Mouse (Mus musculus): ENCODE measurements around the gene Mrpl10. TPM values are rescaled to one million over a fixed set of nuclear protein-coding genes. Genes with fewer than 3 reads are reported as not detected.

The Mrpl10 gene
- total RNA-seq, 2 experiments from 2014 or later = 76.0 to 80.4 TPM

- DNase-seq (ENCODE audit: low spot score in 2 of 2) = no peak
Observed at GRCm38 (mm10) chr11:97066656-97067360, 25.4 kb downstream of the Mrpl10 start.

DNA sequence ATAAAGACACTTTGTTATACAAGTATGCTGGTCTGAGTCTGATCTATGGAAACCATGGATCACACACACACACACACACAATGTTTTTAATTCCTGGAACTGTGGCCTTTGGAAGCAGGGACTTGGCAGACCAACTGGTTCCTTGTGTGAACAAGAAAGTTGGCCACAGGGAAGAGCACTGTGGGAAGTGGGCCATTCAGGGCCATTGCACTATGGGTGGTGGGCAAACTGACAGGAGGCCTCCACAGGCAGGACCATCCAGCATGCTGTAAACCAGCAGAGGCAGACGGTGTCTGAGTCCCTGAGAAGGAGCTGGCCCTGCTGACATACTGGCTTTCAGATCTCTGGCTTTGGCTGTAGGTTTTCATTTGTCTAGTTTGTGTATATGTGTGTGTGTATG is 28.0 kb downstream of the Mrpl10 start:
- no peak for DNase-seq (ENCODE audit: low spot score in 2 of 2)

- DNase-seq (ENCODE audit: low spot score in 2 of 2) = no peak
Observed at GRCm38 (mm10) chr11:97069770-97070169, 28.4 kb downstream of the Mrpl10 start.

DNA sequence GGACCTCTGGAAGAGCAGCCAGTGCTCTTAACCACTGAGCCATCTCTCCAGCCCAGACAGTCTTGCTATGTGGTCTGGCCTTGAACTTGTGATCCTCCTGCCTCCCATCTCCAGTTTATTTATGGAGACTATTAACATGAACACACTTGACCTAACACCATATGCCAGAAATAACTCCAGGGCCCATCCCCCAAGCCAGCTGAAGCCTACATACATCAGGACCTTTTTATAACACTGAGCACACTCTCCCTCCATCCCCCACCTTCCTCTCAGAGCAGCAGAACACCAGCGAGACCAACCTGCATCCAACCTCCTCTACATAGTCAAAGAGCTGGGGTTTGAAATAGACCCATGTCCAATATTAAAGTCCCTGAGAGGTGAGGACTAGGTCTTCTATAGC is 29.8 kb downstream of the Mrpl10 start:
- DNase-seq (ENCODE audit: low spot score in 2 of 2) = no peak

DNA sequence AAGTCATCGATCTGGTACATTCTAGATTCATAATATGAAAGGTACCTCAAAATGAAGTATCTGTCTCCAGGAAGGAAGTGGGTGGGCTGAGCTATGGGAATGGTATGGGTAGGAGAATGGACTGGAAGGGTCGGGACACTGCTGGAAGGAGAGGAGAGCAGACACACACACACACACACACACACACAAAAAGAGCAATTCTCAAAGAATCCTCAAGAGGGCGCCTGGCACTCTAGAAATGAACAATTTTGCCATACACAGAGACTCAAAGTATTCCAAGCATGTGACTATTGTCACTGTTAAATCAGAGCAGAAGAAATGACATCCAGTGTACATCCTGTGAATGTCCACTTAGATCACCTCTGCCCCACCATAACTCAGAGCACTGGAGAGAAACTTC is 31.2 kb downstream of the Mrpl10 start:
- DNase-seq (ENCODE audit: low spot score in 2 of 2) = peak; percentile 40 to 82

DNA sequence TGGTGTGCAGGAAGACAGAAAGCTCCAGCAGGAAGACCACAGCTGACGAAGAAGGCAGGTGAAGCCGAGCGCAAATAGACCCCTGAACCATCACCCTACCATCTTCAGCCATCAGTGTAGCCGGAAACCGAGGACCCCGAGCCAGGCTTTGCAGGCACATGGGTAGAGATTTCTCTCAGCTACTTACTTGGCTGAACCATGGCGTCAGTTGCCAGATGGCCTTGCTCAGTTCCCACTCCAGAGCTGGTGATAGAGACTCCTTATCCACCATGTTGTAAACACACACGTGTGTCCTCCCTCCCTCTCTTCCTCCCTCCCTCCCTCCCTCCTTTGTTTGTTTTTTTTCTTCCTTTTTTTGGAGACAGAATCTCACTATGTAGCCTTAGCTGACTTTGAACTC is 32.9 kb downstream of the Mrpl10 start:
- DNase-seq (ENCODE audit: low spot score in 2 of 2) = no peak

DNA sequence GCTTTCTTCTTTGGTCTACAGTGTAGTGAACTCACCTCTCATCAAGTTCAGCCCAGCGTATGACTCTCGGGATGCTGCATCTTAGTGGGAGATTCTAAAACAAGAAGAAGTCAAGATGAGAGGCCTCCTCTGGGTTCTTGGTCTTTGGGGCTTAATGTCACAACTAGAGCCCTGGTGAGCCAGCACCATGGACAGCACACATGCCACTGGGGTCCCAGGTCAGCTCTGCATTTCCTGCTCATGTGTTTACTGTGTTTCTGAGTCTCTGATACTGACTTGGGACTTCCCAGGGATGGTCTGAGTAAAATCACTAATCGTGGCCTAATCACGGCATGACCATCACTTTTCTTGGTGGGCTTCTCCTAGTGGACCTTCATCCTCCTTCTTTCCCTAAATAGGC is 37.4 kb downstream of the Mrpl10 start:
- no peak for DNase-seq (ENCODE audit: low spot score in 2 of 2)

GRCm38 (mm10) chr11:97080291-97080690 is 38.9 kb downstream of the Mrpl10 start:
- DNase-seq (ENCODE audit: low spot score in 2 of 2) = no peak

GRCm38 (mm10) chr11:97082977-97083376 is 41.6 kb downstream of the Mrpl10 start:
- DNase-seq (ENCODE audit: low spot score in 2 of 2) = peak; percentile 39 to 81

DNA sequence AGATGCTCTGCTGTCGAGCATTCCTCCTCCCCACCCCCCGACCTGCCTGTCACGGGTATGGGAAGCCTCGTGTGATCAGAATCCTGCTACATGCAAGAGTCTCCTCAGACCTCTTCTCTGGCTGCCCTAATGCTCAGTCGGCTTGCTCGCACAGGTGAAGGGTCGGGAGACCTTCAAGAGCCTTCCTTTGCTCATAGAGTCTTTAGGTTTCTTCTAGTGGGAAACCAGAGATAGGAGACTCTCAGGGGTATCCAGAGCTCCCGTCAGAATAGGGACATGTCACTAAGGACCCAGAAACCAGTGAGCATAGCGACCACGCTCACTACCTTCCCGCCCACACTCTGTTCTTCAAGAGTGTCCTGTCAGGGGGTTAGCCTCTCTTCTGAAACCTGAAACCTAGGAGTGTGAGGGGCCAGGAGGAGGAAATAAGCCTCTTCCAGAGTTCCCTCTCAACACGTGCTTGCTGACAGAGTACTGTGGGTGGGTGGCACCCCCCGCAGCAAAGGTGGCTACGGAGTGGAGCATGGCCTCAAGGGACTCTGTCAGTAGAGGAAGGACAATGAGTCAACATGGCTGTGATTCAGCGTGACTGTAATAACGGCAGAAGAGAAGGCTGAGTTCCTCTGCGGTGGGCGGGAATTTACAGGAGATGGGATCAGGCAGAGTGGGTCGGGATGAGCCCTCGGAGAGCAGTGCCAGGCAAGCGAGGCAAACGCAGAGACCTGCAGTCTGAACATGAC is 42.2 kb downstream of the Mrpl10 start:
- peak; percentile 45 to 65 for DNase-seq (ENCODE audit: low spot score in 2 of 2)

- DNase-seq (ENCODE audit: low spot score in 2 of 2) = no peak
Observed at GRCm38 (mm10) chr11:97084821-97085505, 43.6 kb downstream of the Mrpl10 start.

GRCm38 (mm10) chr11:97086365-97086764 is 45.0 kb downstream of the Mrpl10 start:
- no peak for DNase-seq (ENCODE audit: low spot score in 2 of 2)

DNA sequence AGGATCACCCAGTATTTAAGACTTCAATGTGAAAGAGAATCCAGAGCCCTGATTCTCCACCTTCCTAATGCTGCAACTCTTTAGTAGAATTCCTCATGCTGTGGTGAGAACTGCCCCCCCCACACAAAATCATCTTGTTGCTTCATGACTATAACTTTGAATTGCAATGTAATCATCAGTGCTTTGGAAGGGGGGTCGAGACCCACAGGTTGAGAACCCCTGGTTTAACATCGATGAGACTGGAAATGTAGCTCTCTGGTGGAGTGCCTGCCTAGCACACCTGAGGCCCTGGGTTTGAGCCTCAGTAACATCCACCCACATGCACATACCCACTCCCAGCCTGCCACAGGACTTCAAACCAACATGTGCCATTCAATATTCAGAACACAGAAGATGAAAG is 53.2 kb downstream of the Mrpl10 start:
- DNase-seq (ENCODE audit: low spot score in 2 of 2) = no peak

GRCm38 (mm10) chr11:97098791-97099190 is 57.4 kb downstream of the Mrpl10 start:
- no peak for DNase-seq (ENCODE audit: low spot score in 2 of 2)

Small RNA genes within 50 kb of the gene (microRNA-seq; reads per million reads assigned to microRNA genes)
- 0.39 to 1.2 reads per million in 2 experiments for gene Mir8103

Other genes with a start within 250 kb of the Mrpl10 start
- 100 to 1,000 TPM; 241 to 242 TPM for gene Nfe2l1, start 211.6 kb upstream of the Mrpl10 start, total RNA-seq (2021)
- 1 to 10 TPM; 6.5 to 8.2 TPM for gene Copz2, start 191.7 kb upstream of the Mrpl10 start, total RNA-seq (2021)
- 10 to 100 TPM; 34.9 to 35.3 TPM for gene Cdk5rap3, start 125.1 kb upstream of the Mrpl10 start, total RNA-seq (2021)
- gene Prr15l, start 113.5 kb upstream of the Mrpl10 start, total RNA-seq (2021) = not detected
- gene Pnpo, start 97.6 kb upstream of the Mrpl10 start, total RNA-seq (2021) = 10 to 100 TPM; 34.2 to 35.0 TPM
- 10 to 100 TPM; 13.0 to 13.4 TPM for gene Sp2, start 58.6 kb upstream of the Mrpl10 start, total RNA-seq (2021)
- gene Sp6, start 28.2 kb upstream of the Mrpl10 start, total RNA-seq (2021) = 1 to 10 TPM in 1 of 2 experiments, under 1 TPM in 1; 0.79 to 1.1 TPM
- gene Scrn2, start 11.6 kb upstream of the Mrpl10 start, total RNA-seq (2021) = 1 to 10 TPM; 4.0 to 4.9 TPM
- gene Lrrc46, start 153 bp upstream of the Mrpl10 start, total RNA-seq (2021) = under 1 TPM; 0.74 to 0.94 TPM
- gene Osbpl7, start 9.1 kb downstream of the Mrpl10 start, total RNA-seq (2021) = 10 to 100 TPM; 16.3 to 17.7 TPM
- under 1 TPM in 1 of 2 experiments, not detected in 1; 0.12 TPM for gene Tbx21, start 73.8 kb downstream of the Mrpl10 start, total RNA-seq (2021)
- gene Tbkbp1, start 109.9 kb downstream of the Mrpl10 start, total RNA-seq (2021) = 100 to 1,000 TPM in 1 of 2 experiments, 10 to 100 TPM in 1; 98.1 to 100 TPM
- 100 to 1,000 TPM; 125 to 130 TPM for gene Kpnb1, start 146.3 kb downstream of the Mrpl10 start, total RNA-seq (2021)
- 100 to 1,000 TPM; 135 to 145 TPM for gene Npepps, start 239.1 kb downstream of the Mrpl10 start, total RNA-seq (2021)

Data from layer of hippocampus, adult 18-20 months (tissue).